29 mouse cellular contexts compared by ENCODE assay signal in genomic region chr15:97343921-97344320, GRCm38 (mm10).
A peak's percentile ranks its signal among the peaks of the same experiment; 100 is the strongest.
DNase-seq lines count a peak whose midpoint lies in the region; ATAC-seq and TF ChIP-seq lines count a peak whose summit lies in the region.
"Had no signal": no experiment of that assay in that cellular context is flagged by ENCODE, and none has a peak within 500 bp of the region (broad histone marks: within the 10 kb centered on the region; RNA-seq: fewer than 3 reads in every experiment).

No protein-coding gene starts in this region.

- peaks cover 28 to 45% of the 10 kb centered on the region in 2 experiments for H3K4me1 ChIP-seq in liver, embryonic 14.5 days (replicated peaks; ENCODE audit: control insufficient read depth in 2 of 2, insufficient read depth in 2 of 2, low read length in 1 of 2)
- peaks cover 17% of the 10 kb centered on the region for H3K4me1 ChIP-seq in liver, embryonic 11.5 days (replicated peaks; ENCODE audit: control insufficient read depth, insufficient read depth, low read length)
- peaks cover 22 to 44% of the 10 kb centered on the region in 2 experiments for H3K4me1 ChIP-seq in ES-E14 (ENCODE audit: control insufficient read depth in 2 of 2, insufficient read depth in 2 of 2, low read length in 2 of 2, poor library complexity in 1 of 2)
- no peaks in the 10 kb centered on the region for H3K4me1 ChIP-seq in forebrain, postnatal 0 days (ENCODE audit: insufficient read depth)
- H3K4me1 ChIP-seq: embryonic facial prominence, embryonic 13.5 days; forebrain, embryonic 12.5 days; forebrain, embryonic 15.5 days; hindbrain, embryonic 12.5 days had no signal

- H3K27ac ChIP-seq in liver, embryonic 14.5 days: peak overlapping the region; percentile 72
- no peak overlapping the region for H3K27ac ChIP-seq in liver, embryonic 11.5 days (ENCODE audit: low read depth, low read length)
- H3K27ac ChIP-seq in ES-E14 (ENCODE audit: insufficient read depth, low read depth, low read length, poor library complexity, severe bottlenecking): peak overlapping the region; percentile 42; the same call in 1 of the 2 replicates
- no peak overlapping the region for H3K27ac ChIP-seq in forebrain, postnatal 0 days (ENCODE audit: low read depth, low read length)
- H3K27ac ChIP-seq: embryonic facial prominence, embryonic 10.5 days; embryonic facial prominence, embryonic 13.5 days; forebrain, embryonic 12.5 days; forebrain, embryonic 15.5 days; gastrocnemius, adult 2 months; heart, adult 2 months; heart, embryonic 10.5 days; heart, embryonic 13.5 days; hindbrain, embryonic 12.5 days; hindbrain, embryonic 15.5 days had no signal

- ATAC-seq in liver, embryonic 14.5 days (ENCODE audit: insufficient read depth): no peak
- ATAC-seq in liver, embryonic 11.5 days (replicated peaks; ENCODE audit: low FRiP score): no peak
- 0 out of 2 replicates have a peak, but pooled peaks have one; percentile 10 for ATAC-seq in megakaryocyte, adult 5-6 weeks (ENCODE audit: poor library complexity, severe bottlenecking)
- no peak for ATAC-seq in forebrain, postnatal 0 days
- ATAC-seq: forebrain, embryonic 15.5 days had no signal

- H3K27me3 ChIP-seq in liver, embryonic 14.5 days (ENCODE audit: control insufficient read depth, insufficient read depth, low read length): no peaks in the 10 kb centered on the region; the same call in 1 of the 2 replicates
- no peaks in the 10 kb centered on the region for H3K27me3 ChIP-seq in liver, embryonic 11.5 days (replicated peaks; ENCODE audit: control insufficient read depth, insufficient read depth, low read length)
- no peaks in the 10 kb centered on the region for H3K27me3 ChIP-seq in forebrain, postnatal 0 days (ENCODE audit: insufficient read depth, low read length)
- H3K27me3 ChIP-seq: CH12.LX; embryonic facial prominence, embryonic 13.5 days; forebrain, embryonic 12.5 days; forebrain, embryonic 15.5 days; hindbrain, embryonic 12.5 days; hindbrain, embryonic 15.5 days had no signal

- no peak overlapping the region for H3K4me3 ChIP-seq in liver, embryonic 14.5 days (ENCODE audit: insufficient read depth in 1 of 2, low read depth in 2 of 2, low read length in 2 of 2)
- no peak overlapping the region for H3K4me3 ChIP-seq in liver, embryonic 11.5 days (ENCODE audit: low read depth, low read length)
- no peak overlapping the region for H3K4me3 ChIP-seq in ES-E14 (ENCODE audit: insufficient read depth in 1 of 2, low read depth in 1 of 2, low read length in 2 of 2, poor library complexity in 1 of 2, severe bottlenecking in 1 of 2)
- no peak overlapping the region for H3K4me3 ChIP-seq in forebrain, postnatal 0 days (ENCODE audit: low read depth, low read length)
- H3K4me3 ChIP-seq: embryonic facial prominence, embryonic 10.5 days; embryonic facial prominence, embryonic 13.5 days; erythroblast, embryonic 14.5 days; forebrain, embryonic 12.5 days; forebrain, embryonic 15.5 days; gastrocnemius, adult 2 months; heart, adult 2 months; heart, embryonic 10.5 days; heart, embryonic 13.5 days; hindbrain, embryonic 12.5 days; hindbrain, embryonic 15.5 days had no signal

- WGBS in liver, embryonic 14.5 days (ENCODE audit: insufficient replicate concordance): 80% methylated on average over 9 of the region's 9 CpGs
- WGBS in liver, embryonic 11.5 days: 83% methylated on average over 9 of the region's 9 CpGs
- 96% methylated on average over 9 of the region's 9 CpGs for WGBS in forebrain, postnatal 0 days

- in situ Hi-C loops in ES-E14 (cut with MboI; ENCODE audit: low sequenced_read_pairs in 2 of 2, unreplicated experiment in 2 of 2): no loop called here

- H3K9me3 ChIP-seq in liver, embryonic 14.5 days (ENCODE audit: control insufficient read depth, low read length): no peaks in the 10 kb centered on the region
- H3K9me3 ChIP-seq in liver, embryonic 11.5 days (ENCODE audit: control insufficient read depth, low read length): no peaks in the 10 kb centered on the region
- H3K9me3 ChIP-seq in ES-E14 (ENCODE audit: control insufficient read depth, insufficient read depth, low read depth, low read length): no peaks in the 10 kb centered on the region
- no peaks in the 10 kb centered on the region for H3K9me3 ChIP-seq in forebrain, postnatal 0 days (ENCODE audit: low read length)
- H3K9me3 ChIP-seq: forebrain, embryonic 15.5 days; heart, embryonic 10.5 days; hindbrain, embryonic 15.5 days had no signal

- TF ChIP-seq CTCF in liver, embryonic 14.5 days (IDR thresholded peaks at IDR 0.05; ENCODE audit: low read depth): no peak
- TF ChIP-seq CTCF in forebrain, postnatal 0 days (IDR thresholded peaks at IDR 0.05; ENCODE audit: low read depth): no peak

- H3K9ac ChIP-seq in liver, embryonic 14.5 days (replicated peaks): no peak overlapping the region
- H3K9ac ChIP-seq in liver, embryonic 11.5 days (ENCODE audit: low read depth, low read length): no peak overlapping the region
- H3K9ac ChIP-seq in ES-E14 (ENCODE audit: insufficient read depth, low read depth, low read length, poor library complexity, severe bottlenecking): peak overlapping the region; percentile 18; the same call in 1 of the 2 replicates
- no peak overlapping the region for H3K9ac ChIP-seq in forebrain, postnatal 0 days
- H3K9ac ChIP-seq: embryonic facial prominence, embryonic 13.5 days; forebrain, embryonic 12.5 days; forebrain, embryonic 15.5 days; heart, embryonic 13.5 days; hindbrain, embryonic 12.5 days; hindbrain, embryonic 15.5 days had no signal

- H3K36me3 ChIP-seq in liver, embryonic 14.5 days (replicated peaks; ENCODE audit: control insufficient read depth, insufficient read depth, low read depth): no peaks in the 10 kb centered on the region
- H3K36me3 ChIP-seq in liver, embryonic 11.5 days (ENCODE audit: control insufficient read depth, insufficient read depth, low read length): no peaks in the 10 kb centered on the region
- H3K36me3 ChIP-seq in ES-E14 (ENCODE audit: control insufficient read depth, insufficient read depth, low read length, poor library complexity, severe bottlenecking): no peaks in the 10 kb centered on the region
- no peaks in the 10 kb centered on the region for H3K36me3 ChIP-seq in forebrain, postnatal 0 days (ENCODE audit: insufficient read depth)
- H3K36me3 ChIP-seq: embryonic facial prominence, embryonic 10.5 days; embryonic facial prominence, embryonic 13.5 days; forebrain, embryonic 12.5 days; forebrain, embryonic 15.5 days; heart, embryonic 10.5 days; heart, embryonic 13.5 days; hindbrain, embryonic 12.5 days; hindbrain, embryonic 15.5 days had no signal

- H3K4me2 ChIP-seq in liver, embryonic 14.5 days (ENCODE audit: low read depth): no peak overlapping the region; the same call in 1 of the 2 replicates
- H3K4me2 ChIP-seq in liver, embryonic 11.5 days: no peak overlapping the region
- no peak overlapping the region for H3K4me2 ChIP-seq in forebrain, postnatal 0 days (ENCODE audit: low read depth)
- H3K4me2 ChIP-seq: embryonic facial prominence, embryonic 13.5 days; forebrain, embryonic 12.5 days; forebrain, embryonic 15.5 days; heart, embryonic 13.5 days; hindbrain, embryonic 12.5 days; hindbrain, embryonic 15.5 days had no signal

- no peak for TF ChIP-seq EP300 in liver, embryonic 14.5 days (IDR thresholded peaks at IDR 0.05; ENCODE audit: low read depth)

- peak; percentile 84 for DNase-seq in heart, adult 11 months
- no peak for DNase-seq in heart, postnatal 10 days
- DNase-seq in liver, embryonic 14.5 days (ENCODE audit: low read depth in 3 of 3, low spot score in 3 of 3): no peak
- DNase-seq in liver, embryonic 11.5 days (ENCODE audit: low spot score): no peak
- no peak for DNase-seq in ES-E14 (ENCODE audit: low read depth, low spot score)
- no peak for DNase-seq in forebrain, postnatal 0 days
- no peak for DNase-seq in thymus, postnatal 10 days (ENCODE audit: low spot score in 2 of 2)
- DNase-seq: adrenal gland, adult 8-10 months; adrenal gland, postnatal 25 days; B cell, adult 2 months; cerebellum, adult 11-12 months; cerebellum, adult 8-10 months; cerebellum, postnatal 10 days; cerebellum, postnatal 36 days; embryo, embryonic 11 days; gastrocnemius, adult 2 months; gastrocnemius, postnatal 14 days; heart, adult 2 months had no signal

- intact Hi-C loops in heart, postnatal 10 days (cut with DNase I): no loop called here

TF ChIP-seq in ES-E14, 5 proteins besides CTCF, POLR2A, EP300 and RAD21:
- no peak for TF ChIP-seq ZC3H11A (IDR thresholded peaks at IDR 0.05; ENCODE audit: borderline replicate concordance, low read depth, low read length)

Comparison
In these comparisons a context has a peak if more than half of its experiments do, and no peak if none do; other contexts are left out.
1. H3K27ac ChIP-seq: peak in liver, embryonic 14.5 days (single experiment) and ES-E14 (single experiment); none in liver, embryonic 11.5 days (single experiment) and forebrain, postnatal 0 days (single experiment).